Mouse (Mus musculus) erythroblast, embryonic 14.5 days (primary cell): ENCODE results near the gene Grik1.

ENCODE experiments used
- GATA1 ChIP-seq: IDR thresholded peaks from 2 replicates; pipeline ENCODE4 v1.6.1; 2012; ENCODE audit warnings: low read length, inconsistent platforms, mixed read lengths
- TAL1 ChIP-seq: IDR thresholded peaks from 3 replicates; pipeline ENCODE4 v1.6.1; 2012; ENCODE audit warnings: low read length, inconsistent platforms, mixed read lengths

- TF ChIP-seq GATA1, result no peak
- no peak for TF ChIP-seq TAL1
These were observed 388.9 kb downstream of the Grik1 start for GRCm38 (mm10) chr16:87901189-87901588.
